Mouse (Mus musculus): ENCODE data around the gene Gm9112.

GRCm38 (mm10) chrX:102666641-102667040 is 40.8 kb downstream of the Gm9112 start:
- TF ChIP-seq CTCF (IDR thresholded peaks at IDR 0.05; ENCODE audit: control insufficient read depth, insufficient read depth, low read length) = no peak
- no peak for TF ChIP-seq POLR2A (IDR thresholded peaks at IDR 0.05; ENCODE audit: borderline replicate concordance, control insufficient read depth, low read depth, low read length)

Measured in bone marrow, adult 2 months (tissue).